23 mouse cellular contexts compared by ENCODE assay signal in the genomic region with DNA sequence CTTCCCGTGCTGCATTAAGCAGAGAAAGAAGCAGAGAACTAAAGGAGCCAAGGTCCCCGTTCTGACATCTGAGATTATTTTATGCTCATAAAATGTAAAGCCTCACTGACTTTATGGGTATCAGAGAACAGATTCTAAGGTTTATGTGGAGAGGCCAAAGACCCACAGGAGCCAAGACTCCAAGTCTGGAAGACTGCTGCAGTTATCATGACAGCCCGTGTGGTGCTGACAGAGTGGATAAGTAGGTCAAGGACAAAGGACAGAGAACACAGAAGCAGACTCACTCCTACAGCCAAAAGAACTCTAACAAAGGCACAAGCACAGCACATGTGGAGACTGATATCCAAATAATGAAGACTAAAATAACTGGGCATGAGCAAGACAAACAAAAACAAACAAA. TPM values are rescaled to one million over a fixed set of nuclear protein-coding genes. Genes with fewer than 3 reads are reported as not detected.
DNase-seq lines count a peak whose midpoint lies in the region; ATAC-seq lines count a peak whose summit lies in the region.
"Had no signal": no experiment of that assay in that cellular context is flagged by ENCODE, and none has a peak within 500 bp of the region (broad histone marks: within the 10 kb centered on the region; RNA-seq: fewer than 3 reads in every experiment).

No protein-coding gene starts in this region.

- no peaks in the 10 kb centered on the region for H3K9me3 ChIP-seq in heart, embryonic 15.5 days (replicated peaks)
- H3K9me3 ChIP-seq: intestine, embryonic 15.5 days; liver, embryonic 13.5 days; midbrain, embryonic 13.5 days had no signal

- peak; percentile 92 for DNase-seq in heart, adult 11 months
- DNase-seq in heart, postnatal 36 days, result no peak
- peak; percentile 12 to 14 for DNase-seq in heart, adult 9 months (ENCODE audit: low spot score in 2 of 2)
- no peak for DNase-seq in kidney, postnatal 4 days
- DNase-seq in embryo, embryonic 10.5 days (ENCODE audit: low spot score), result no peak
- DNase-seq in left cerebral cortex, adult 9 months (ENCODE audit: low spot score in 2 of 2), result no peak
- DNase-seq: cerebellum, adult 11-12 months; cerebellum, postnatal 10 days; gastrocnemius, postnatal 25 days; kidney, adult 9 months; kidney, postnatal 14 days; liver, embryonic 13.5 days; lung, adult 2 months; lung, postnatal 14 days had no signal

- peak overlapping the region; percentile 65 for H3K27ac ChIP-seq in heart, embryonic 15.5 days
- H3K27ac ChIP-seq: forebrain, embryonic 10.5 days; intestine, embryonic 15.5 days; liver, embryonic 13.5 days; midbrain, embryonic 13.5 days had no signal

- no peak overlapping the region for H3K9ac ChIP-seq in heart, embryonic 15.5 days
- H3K9ac ChIP-seq: intestine, embryonic 15.5 days; liver, embryonic 13.5 days; midbrain, embryonic 13.5 days had no signal

- ATAC-seq in heart, embryonic 15.5 days (replicated peaks; ENCODE audit: insufficient number of reproducible peaks, insufficient read depth, low FRiP score, low read depth), result peak; percentile 70
- ATAC-seq: forebrain, embryonic 16.5 days; hindbrain, embryonic 16.5 days; intestine, embryonic 15.5 days; midbrain, embryonic 13.5 days had no signal

- intact Hi-C loops in heart, postnatal 36 days (cut with DNase I), result no loop called here

- H3K4me3 ChIP-seq in heart, embryonic 15.5 days, result no peak overlapping the region
- H3K4me3 ChIP-seq: forebrain, embryonic 10.5 days; intestine, embryonic 15.5 days; liver, embryonic 13.5 days; midbrain, embryonic 13.5 days had no signal

- H3K4me2 ChIP-seq in heart, embryonic 15.5 days, result no peak overlapping the region
- H3K4me2 ChIP-seq: intestine, embryonic 15.5 days; liver, embryonic 13.5 days; midbrain, embryonic 13.5 days had no signal

- WGBS in heart, embryonic 15.5 days, result 36% methylated on average over 3 of the region's 3 CpGs

- H3K27me3 ChIP-seq in heart, embryonic 15.5 days, result no peaks in the 10 kb centered on the region
- H3K27me3 ChIP-seq: intestine, embryonic 15.5 days; liver, embryonic 13.5 days; midbrain, embryonic 13.5 days had no signal

- H3K36me3 ChIP-seq in heart, embryonic 15.5 days, result no peaks in the 10 kb centered on the region
- H3K36me3 ChIP-seq: forebrain, embryonic 10.5 days; intestine, embryonic 15.5 days; liver, embryonic 13.5 days; midbrain, embryonic 13.5 days had no signal

- H3K4me1 ChIP-seq in heart, embryonic 15.5 days (replicated peaks), result peaks cover 11% of the 10 kb centered on the region
- H3K4me1 ChIP-seq: forebrain, embryonic 10.5 days; intestine, embryonic 15.5 days; liver, embryonic 13.5 days; midbrain, embryonic 13.5 days had no signal

RNA-seq across cellular contexts. Expression of a gene that starts 29.5 kb away (rescaled TPM):
- 1 to 10 TPM; 3.7 to 4.6 TPM for total RNA-seq in heart, postnatal 36 days (2021)
- polyA plus RNA-seq in heart, embryonic 15.5 days (2015; fragmentation: Nextera tagmentation; extraction: Ambion mirVana), result 5.8 and 10.4 TPM in 2 replicates
- total RNA-seq: hematopoietic stem cell, adult 5-6 weeks; megakaryocyte progenitor cell, adult 5-6 weeks; monocyte, adult 5-6 weeks had no signal

Comparison
In these comparisons a context has a peak if more than half of its experiments do, and no peak if none do; other contexts are left out.
1. DNase-seq: peak in heart, adult 11 months (single experiment) and heart, adult 9 months (2 of 2); none in heart, postnatal 36 days (0 of 2), kidney, postnatal 4 days (0 of 2), embryo, embryonic 10.5 days (single experiment) and left cerebral cortex, adult 9 months (0 of 2).